Mouse (Mus musculus) ES-Bruce4 (cell line): Measurements from ENCODE around the gene Emid1. TPM values are rescaled to one million over a fixed set of nuclear protein-coding genes. Genes with fewer than 3 reads are reported as not detected.

Experiments
- H3K27ac ChIP-seq: 2 replicates; pipeline ENCODE4 v1.5.1; 2012; ENCODE audit warnings: low read length, inconsistent platforms; ENCODE audit not compliant: insufficient read depth
- H3K27me3 ChIP-seq: 2 replicates; pipeline ENCODE4 v1.6.1; 2012; ENCODE audit warnings: mild to moderate bottlenecking, low read length, inconsistent platforms; ENCODE audit not compliant: control insufficient read depth, poor library complexity, insufficient read depth, severe bottlenecking
- H3K36me3 ChIP-seq: 2 replicates; pipeline ENCODE4 v1.6.1; 2012; ENCODE audit warnings: inconsistent platforms, mild to moderate bottlenecking, low read length, moderate library complexity; ENCODE audit not compliant: control insufficient read depth, poor library complexity, insufficient read depth, severe bottlenecking
- H3K4me1 ChIP-seq: one replicate; pipeline ENCODE4 v1.8.1; 2011; ENCODE audit warnings: low read length; ENCODE audit not compliant: control insufficient read depth, insufficient read depth
- H3K4me3 ChIP-seq: 2 replicates; pipeline ENCODE4 v1.5.1; 2011; ENCODE audit warnings: low read depth, mild to moderate bottlenecking, low read length
- H3K9ac ChIP-seq: 2 replicates; pipeline ENCODE4 v1.6.1; 2012; ENCODE audit warnings: low read depth, mild to moderate bottlenecking, inconsistent platforms; ENCODE audit not compliant: poor library complexity, severe bottlenecking
- H3K9me3 ChIP-seq: replicated peaks from 2 replicates; pipeline ENCODE4 v1.6.1; 2012; ENCODE audit warnings: mild to moderate bottlenecking, low read length, inconsistent platforms; ENCODE audit not compliant: control insufficient read depth, poor library complexity, insufficient read depth, severe bottlenecking
- CTCF ChIP-seq: IDR thresholded peaks from one replicate; pipeline ENCODE4 v1.8.1; 2011; ENCODE audit warnings: low read depth, low read length
- EP300 ChIP-seq: IDR thresholded peaks from 2 replicates; pipeline ENCODE4 v1.6.1; 2011; ENCODE audit warnings: low read depth, low read length; ENCODE audit not compliant: insufficient read depth
- POLR2A ChIP-seq: IDR thresholded peaks from one replicate; pipeline ENCODE4 v1.8.1; 2011; ENCODE audit warnings: low read length; ENCODE audit not compliant: insufficient read depth
- polyA plus RNA-seq: library from polyadenylated mRNA; stranded (reverse); fragments of >200 nt; gene quantifications from 2 replicates; pipeline ENCODE4 v1.2.4, GENCODE M21; 2011; ENCODE audit warnings: low read depth; ENCODE audit not compliant: missing spikeins, insufficient read depth, insufficient read length

The Emid1 gene
- polyA plus RNA-seq, result 5.9 and 6.7 TPM in 2 replicates

DNA sequence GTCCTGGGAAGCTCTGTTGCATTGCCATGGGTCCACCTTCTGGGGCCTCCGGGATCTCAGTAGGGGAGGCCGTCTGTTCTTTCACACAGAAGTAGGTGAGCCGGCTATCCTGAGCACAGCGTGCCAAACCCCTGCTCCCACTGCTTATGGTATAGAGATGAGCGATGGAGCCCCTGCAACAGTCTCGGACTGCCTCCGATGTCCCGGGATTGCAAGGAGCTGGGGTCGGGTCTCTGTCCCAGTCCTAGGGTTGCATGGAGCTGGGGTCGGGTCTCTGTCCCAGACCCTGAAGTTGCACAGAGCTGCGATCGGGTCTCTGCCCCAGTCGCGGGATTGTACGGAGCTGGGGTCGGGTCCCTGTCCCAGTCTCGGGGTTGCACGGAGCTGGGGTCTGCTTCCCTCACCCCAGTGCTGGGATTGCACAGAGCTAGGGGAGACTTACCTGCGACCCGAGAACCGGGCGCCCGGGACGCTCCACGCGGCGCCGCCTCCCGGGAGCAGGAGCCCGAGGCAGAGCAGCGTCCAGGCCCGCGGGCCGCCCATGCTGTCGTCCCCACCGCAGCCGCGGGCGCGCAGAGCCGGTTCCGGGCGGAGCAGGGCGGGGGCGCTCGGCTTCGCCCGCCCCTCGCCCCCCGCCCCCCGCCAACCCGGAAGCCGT lies at the start of gene Emid1:
TSS of gene Emid1 (minus strand) at position 578 of the 658 bp plus-strand sequence.
- Histone ChIP-seq H3K4me1 (no peaks in the 10 kb centered on the region), H3K9ac (peak within 1 kb of the TSS; percentile 70), H3K4me3 (peak within 1 kb of the TSS; percentile 66), H3K36me3 (no peaks in the 10 kb centered on the region), H3K27ac (no peak within 1 kb of the TSS), H3K27me3 (no peaks in the 10 kb centered on the region), H3K9me3 (no peaks in the 10 kb centered on the region)
- no peak for TF ChIP-seq CTCF
- TF ChIP-seq POLR2A, result no peak
- no peak for TF ChIP-seq EP300

DNA sequence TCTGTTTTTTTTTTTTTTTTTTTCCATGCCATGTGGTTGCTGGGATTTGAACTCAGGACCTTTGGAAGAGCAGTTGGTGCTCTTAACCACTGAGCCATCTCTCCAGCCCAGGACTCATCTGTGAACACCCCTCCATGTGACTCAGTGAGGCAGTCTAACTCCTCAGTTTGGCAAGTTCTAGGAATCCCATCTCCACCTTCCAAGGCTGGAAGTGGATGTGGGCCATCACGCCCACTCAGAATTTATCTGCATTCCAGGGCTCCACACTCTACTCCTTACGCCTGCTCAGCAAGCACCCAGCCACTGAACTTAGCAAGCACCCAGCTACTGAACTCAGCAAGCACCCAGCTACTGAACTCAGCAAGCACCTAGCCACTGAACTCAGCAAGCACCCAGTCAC lies 47.8 kb upstream of the Emid1 start:
- H3K9ac ChIP-seq, result no peak overlapping the region
- no peaks in the 10 kb centered on the region for H3K36me3 ChIP-seq
- no peaks in the 10 kb centered on the region for H3K27me3 ChIP-seq
- H3K4me1 ChIP-seq, result no peaks in the 10 kb centered on the region
- H3K4me3 ChIP-seq, result no peak overlapping the region
- no peak overlapping the region for H3K27ac ChIP-seq
- no peak for TF ChIP-seq EP300
- no peak for TF ChIP-seq POLR2A
- TF ChIP-seq CTCF, result no peak
- H3K9me3 ChIP-seq, result no peaks in the 10 kb centered on the region

DNA sequence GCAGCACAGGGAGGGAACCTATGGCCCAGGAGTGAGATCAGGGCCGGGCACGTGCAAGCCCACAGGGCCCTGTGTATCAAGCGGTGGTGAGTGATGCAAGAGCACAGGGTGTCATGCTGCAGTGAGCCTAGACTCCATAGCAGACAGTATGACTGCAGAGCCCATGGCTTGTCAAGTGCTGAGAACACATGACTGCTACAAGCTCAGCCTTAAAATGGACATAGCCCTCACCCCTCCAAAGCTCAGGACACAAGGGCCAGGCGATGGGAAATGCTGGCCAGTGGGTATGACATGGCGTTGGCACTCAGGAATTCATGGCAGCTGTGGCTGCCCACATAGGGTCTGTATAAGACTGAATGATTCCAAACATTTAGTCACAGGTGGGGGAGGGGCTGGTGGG lies 45.0 kb upstream of the Emid1 start:
- H3K4me3 ChIP-seq, result no peak overlapping the region
- H3K36me3 ChIP-seq, result no peaks in the 10 kb centered on the region
- no peak overlapping the region for H3K9ac ChIP-seq
- no peak overlapping the region for H3K27ac ChIP-seq
- H3K4me1 ChIP-seq, result no peaks in the 10 kb centered on the region
- no peaks in the 10 kb centered on the region for H3K27me3 ChIP-seq
- no peak for TF ChIP-seq EP300
- no peak for TF ChIP-seq CTCF
- TF ChIP-seq POLR2A, result no peak
- H3K9me3 ChIP-seq, result no peaks in the 10 kb centered on the region

DNA sequence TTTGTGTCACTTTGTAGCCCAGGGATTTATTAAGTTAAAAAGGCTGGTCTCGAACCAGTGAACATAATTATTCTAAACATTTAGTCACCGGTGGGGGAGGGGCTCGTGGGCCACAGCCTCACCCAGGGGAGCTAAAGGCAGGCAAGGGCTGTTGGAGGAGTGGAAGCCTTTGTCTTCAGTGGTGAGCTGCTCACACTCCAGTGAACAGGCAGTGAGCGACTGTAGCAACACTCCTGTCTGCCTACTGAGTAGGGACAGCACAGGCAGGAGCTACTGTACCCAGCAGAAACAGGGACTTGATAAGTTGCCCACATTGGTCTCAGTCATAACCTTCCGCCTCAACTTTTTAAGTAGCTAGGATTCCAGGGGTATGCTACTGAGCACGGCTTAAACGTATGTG lies 44.5 kb upstream of the Emid1 start:
- no peaks in the 10 kb centered on the region for H3K27me3 ChIP-seq
- H3K9ac ChIP-seq, result no peak overlapping the region
- no peaks in the 10 kb centered on the region for H3K4me1 ChIP-seq
- H3K27ac ChIP-seq, result no peak overlapping the region
- no peaks in the 10 kb centered on the region for H3K36me3 ChIP-seq
- no peak for TF ChIP-seq CTCF
- TF ChIP-seq POLR2A, result no peak
- no peak for TF ChIP-seq EP300
- no peaks in the 10 kb centered on the region for H3K9me3 ChIP-seq
- no peak overlapping the region for H3K4me3 ChIP-seq

DNA sequence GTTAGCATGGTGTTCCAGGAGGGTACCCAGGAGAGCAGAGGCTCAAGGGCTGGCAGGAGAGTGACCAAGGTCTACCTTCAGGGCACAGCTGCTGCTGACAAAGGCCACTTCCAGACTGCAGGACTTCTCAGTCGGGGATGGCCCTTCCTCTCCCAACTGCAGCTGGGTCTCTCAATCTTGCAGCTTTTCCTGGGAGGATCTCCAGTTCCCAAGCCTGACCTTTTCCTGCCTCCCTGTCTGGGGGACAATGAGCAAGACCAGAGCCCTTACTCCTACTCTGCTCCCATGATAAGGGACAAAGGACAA lies 41.5 kb upstream of the Emid1 start:
- H3K4me1 ChIP-seq, result no peaks in the 10 kb centered on the region
- H3K36me3 ChIP-seq, result no peaks in the 10 kb centered on the region
- no peaks in the 10 kb centered on the region for H3K27me3 ChIP-seq
- H3K4me3 ChIP-seq, result no peak overlapping the region
- H3K27ac ChIP-seq, result no peak overlapping the region
- H3K9ac ChIP-seq, result no peak overlapping the region
- TF ChIP-seq CTCF, result no peak
- TF ChIP-seq POLR2A, result no peak
- TF ChIP-seq EP300, result no peak
- no peaks in the 10 kb centered on the region for H3K9me3 ChIP-seq

DNA sequence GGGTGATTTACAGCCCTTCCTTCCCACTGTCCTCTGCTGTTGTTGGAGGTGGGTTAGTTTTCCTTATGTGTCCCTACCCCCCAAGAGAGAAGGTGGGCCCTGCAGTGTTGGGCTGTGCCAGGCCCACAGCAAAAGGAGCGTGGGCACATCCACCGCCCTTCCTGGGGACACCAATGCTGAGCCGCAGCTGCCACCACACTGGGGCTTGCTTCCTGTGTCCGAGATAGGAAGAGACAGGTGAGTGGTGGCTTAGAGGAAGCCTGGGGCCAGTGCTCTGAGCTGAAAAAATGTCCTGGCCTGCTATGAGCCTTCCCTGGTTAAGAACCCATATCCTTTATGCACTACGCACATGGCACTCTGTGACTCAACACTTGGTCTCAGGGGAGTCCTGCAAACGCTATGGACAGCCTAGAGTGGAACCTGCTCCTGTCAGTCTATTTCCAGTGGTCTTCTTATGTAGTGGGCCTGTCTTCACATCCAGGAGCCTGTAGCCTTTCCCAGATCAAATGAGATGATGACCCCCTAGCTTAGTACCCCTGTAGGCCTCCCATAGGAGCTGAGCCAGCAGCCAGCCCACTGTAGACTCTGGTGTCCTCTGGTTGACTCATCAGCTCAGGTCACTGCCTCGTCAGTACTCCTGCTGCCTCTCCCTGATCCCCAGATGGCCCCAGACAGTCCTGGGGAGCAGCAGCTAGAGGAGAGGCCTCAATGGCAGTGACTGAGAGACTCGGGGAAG lies 41.0 kb upstream of the Emid1 start:
- Histone ChIP-seq H3K4me3 (no peak overlapping the region), H3K27me3 (no peaks in the 10 kb centered on the region), H3K36me3 (no peaks in the 10 kb centered on the region), H3K4me1 (no peaks in the 10 kb centered on the region), H3K9me3 (no peaks in the 10 kb centered on the region), H3K27ac (no peak overlapping the region), H3K9ac (no peak overlapping the region)
- TF ChIP-seq EP300 (no peak), CTCF (no peak), POLR2A (no peak)
